Mouse (Mus musculus) MEL-GATA-1-ER (cell line): Measurements from ENCODE around the gene Ryk.

ENCODE experiments used
- DNase-seq: peaks from one replicate; pipeline ENCODE4 v3.0.0-alpha.2; 2012; ENCODE audit warnings: low read depth; ENCODE audit errors: extremely low read depth

Ryk gene

GRCm38 (mm10) chr9:102948706-102949105, 114.0 kb downstream of the Ryk start:
- DNase-seq, result no peak

GRCm38 (mm10) chr9:102951091-102951994, 116.6 kb downstream of the Ryk start:
- no peak for DNase-seq

- DNase-seq, result no peak
Observed at GRCm38 (mm10) chr9:102955866-102956265, 121.1 kb downstream of the Ryk start.
